Mouse (Mus musculus) CH12.LX (cell line): ENCODE measurements around the gene Eya2. TPM values are rescaled to one million over a fixed set of nuclear protein-coding genes. Genes with fewer than 3 reads are reported as not detected.

ENCODE experiments used
- DNase-seq: peaks from one replicate; pipeline ENCODE4 v3.0.0-alpha.2; 2013; ENCODE audit errors: extremely low read depth
- H3K27ac ChIP-seq: 2 replicates; pipeline ENCODE4 v1.5.1; 2012; ENCODE audit warnings: low read depth, mild to moderate bottlenecking, control low read depth, moderate library complexity; ENCODE audit not compliant: insufficient read depth
- H3K27me3 ChIP-seq: replicated peaks from 2 replicates; pipeline ENCODE3; 2012; ENCODE audit warnings: inconsistent platforms
- H3K36me3 ChIP-seq, 2 experiments: replicated peaks in 1 of 2; 2 replicates each; pipeline versions ENCODE3 to v1.6.1; 2012; ENCODE audit warnings: inconsistent platforms in 1 of 2, low read length in 1 of 2, mild to moderate bottlenecking in 1 of 2, mixed read lengths in 1 of 2, moderate library complexity in 1 of 2; ENCODE audit not compliant: control insufficient read depth in 1 of 2, insufficient read depth in 1 of 2
- H3K4me1 ChIP-seq, 2 experiments: 2 replicates each; pipeline ENCODE4 v1.6.1; 2012; ENCODE audit warnings: inconsistent platforms in 1 of 2, moderate library complexity in 1 of 2; ENCODE audit not compliant: insufficient read depth in 2 of 2, control insufficient read depth in 1 of 2
- H3K4me2 ChIP-seq: 2 replicates; pipeline ENCODE4 v1.6.1; 2012; ENCODE audit warnings: low read depth, mild to moderate bottlenecking, control low read depth; ENCODE audit not compliant: poor library complexity, insufficient read depth, severe bottlenecking
- H3K4me3 ChIP-seq, 3 experiments: fragments of 150-350 bp in 1 of 3; sonication (generic) in 1 of 3; replicated peaks in 1 of 3; 2 replicates each; pipeline versions ENCODE3 to v1.5.1; 2011 to 2012; ENCODE audit warnings: low read depth in 2 of 3, low read length in 2 of 3, mild to moderate bottlenecking in 2 of 3, moderate library complexity in 2 of 3, control low read depth in 1 of 3, improper control_type of control experiment in 1 of 3, inconsistent platforms in 1 of 3, mixed read lengths in 1 of 3; ENCODE audit not compliant: poor library complexity in 1 of 3
- H3K79me2 ChIP-seq: replicated peaks from 2 replicates; pipeline ENCODE4 v1.6.1; 2012; ENCODE audit warnings: mild to moderate bottlenecking, moderate library complexity; ENCODE audit not compliant: control insufficient read depth, poor library complexity, insufficient read depth, severe bottlenecking; ENCODE audit errors: extremely low read depth
- H3K9ac ChIP-seq: 2 replicates; pipeline ENCODE4 v1.6.1; 2012; ENCODE audit warnings: low read depth, mild to moderate bottlenecking, control low read depth, moderate library complexity; ENCODE audit not compliant: insufficient read depth
- H3K9me3 ChIP-seq: replicated peaks from 2 replicates; pipeline ENCODE3; 2012; ENCODE audit warnings: low read length, inconsistent platforms, mixed read lengths
- CHD2 ChIP-seq: IDR thresholded peaks from 2 replicates; pipeline ENCODE4 v1.6.1; 2011; ENCODE audit warnings: low read length, improper control_type of control experiment
- EP300 ChIP-seq: IDR thresholded peaks from 2 replicates; pipeline ENCODE4 v1.6.1; 2011; ENCODE audit warnings: low read length, improper control_type of control experiment
- GABPA ChIP-seq: IDR thresholded peaks from 2 replicates; pipeline ENCODE4 v1.6.1; 2012; ENCODE audit warnings: low read depth, low read length, improper control_type of control experiment, inconsistent platforms; ENCODE audit not compliant: insufficient replicate concordance
- HCFC1 ChIP-seq: IDR thresholded peaks from 2 replicates; pipeline ENCODE4 v1.6.1; 2012; ENCODE audit warnings: low read depth, mild to moderate bottlenecking, inconsistent platforms, low read length, improper control_type of control experiment
- JUN ChIP-seq: IDR thresholded peaks from 2 replicates; pipeline ENCODE4 v1.6.1; 2011; ENCODE audit warnings: low read depth, mild to moderate bottlenecking, low read length, improper control_type of control experiment, moderate library complexity; ENCODE audit not compliant: insufficient read depth
- JUND ChIP-seq: conservative IDR thresholded peaks from 2 replicates; pipeline ENCODE4 v1.6.1; 2011; ENCODE audit warnings: low read depth, low read length, improper control_type of control experiment
- MAFK ChIP-seq: IDR thresholded peaks from 2 replicates; pipeline ENCODE4 v1.6.1; 2011; ENCODE audit warnings: low read length, improper control_type of control experiment; ENCODE audit not compliant: insufficient replicate concordance
- NELFE ChIP-seq: IDR thresholded peaks from 2 replicates; pipeline ENCODE4 v1.6.1; 2011; ENCODE audit warnings: low read depth, low read length, improper control_type of control experiment
- POLR2AphosphoS2 ChIP-seq: IDR thresholded peaks from 2 replicates; pipeline ENCODE4 v1.6.1; 2011; ENCODE audit warnings: low read depth, low read length, improper control_type of control experiment
- RAD21 ChIP-seq: IDR thresholded peaks from 2 replicates; pipeline ENCODE4 v1.6.1; 2011; ENCODE audit warnings: low read depth, mild to moderate bottlenecking, low read length, improper control_type of control experiment, moderate library complexity
- UBTF ChIP-seq: IDR thresholded peaks from 2 replicates; pipeline ENCODE4 v1.6.1; 2012; ENCODE audit warnings: low read depth, mild to moderate bottlenecking, inconsistent platforms, low read length, improper control_type of control experiment, moderate library complexity
- dilution Hi-C: fragments of 300-500 bp; cut with MboI; formaldehyde crosslinking; loops from 2 replicates; pipeline ENCODE4 v1.14.3; 2020; ENCODE audit warnings: low sequenced_read_pairs; ENCODE audit not compliant: extremely low pct_unique_long_range_greater_than_20kb, extremely low pct_ligation_motif_present
- in situ Hi-C: fragments of 300-500 bp; cut with MboI; formaldehyde crosslinking; loops from 3 replicates; pipeline ENCODE4 v1.14.3; 2019; ENCODE audit warnings: low sequenced_read_pairs, low pct_ligation_motif_present, low pct_unique_long_range_greater_than_20kb, mixed read lengths
- polyA plus RNA-seq: library from polyadenylated mRNA; unstranded; fragments of >175 nt; gene quantifications from 2 replicates; pipeline ENCODE4 v1.2.1, GENCODE M21; 2012; ENCODE audit warnings: low read depth; ENCODE audit not compliant: insufficient read length
- total RNA-seq, 2 experiments: library from RNA; depleted of rRNA; stranded (reverse); fragments of 300-350 nt in 1 of 2; fragments of >200 nt in 1 of 2; gene quantifications; 2 replicates each; pipeline ENCODE4 v1.2.3; 2012 to 2014

Gene Eya2
- total and polyA plus RNA-seq, 3 experiments, result not detected

GRCm38 (mm10) chr2:165613741-165614339, 19.0 kb downstream of the Eya2 start:
- dilution Hi-C loops, result no loop called here
- no peak overlapping the region for H3K4me2 ChIP-seq
- no peaks in the 10 kb centered on the region for H3K79me2 ChIP-seq
- H3K4me3 ChIP-seq, result no peak overlapping the region
- no peak for DNase-seq
- H3K4me1 ChIP-seq, result no peaks in the 10 kb centered on the region
- H3K9ac ChIP-seq, result no peak overlapping the region
- in situ Hi-C loops, result no loop called here
- peaks cover 8% of the 10 kb centered on the region for H3K9me3 ChIP-seq
- H3K36me3 ChIP-seq, result no peaks in the 10 kb centered on the region
- TF ChIP-seq POLR2AphosphoS2, result no peak
- no peak for TF ChIP-seq JUND
- no peak for TF ChIP-seq NELFE
- no peak for TF ChIP-seq GABPA
- TF ChIP-seq, all 38 proteins: peak for 0
- no peak overlapping the region for H3K27ac ChIP-seq
- peaks cover 68% of the 10 kb centered on the region for H3K27me3 ChIP-seq

GRCm38 (mm10) chr2:165621488-165621887, 26.7 kb downstream of the Eya2 start:
- H3K4me1 ChIP-seq, result no peaks in the 10 kb centered on the region
- H3K36me3 ChIP-seq, result no peaks in the 10 kb centered on the region
- peaks cover 78% of the 10 kb centered on the region for H3K27me3 ChIP-seq
- H3K79me2 ChIP-seq, result no peaks in the 10 kb centered on the region
- peaks cover 8% of the 10 kb centered on the region for H3K9me3 ChIP-seq
- TF ChIP-seq MAFK (no peak), GABPA (no peak), POLR2AphosphoS2 (no peak), EP300 (no peak), JUN (no peak), JUND (no peak), CHD2 (no peak), HCFC1 (no peak)
- H3K9ac ChIP-seq, result no peak overlapping the region
- no peak overlapping the region for H3K27ac ChIP-seq
- H3K4me2 ChIP-seq, result no peak overlapping the region
- dilution Hi-C loops, result no loop called here
- no peak overlapping the region for H3K4me3 ChIP-seq
- DNase-seq, result no peak
- in situ Hi-C loops, result no loop called here

- dilution Hi-C loops, result no loop called here
- no peaks in the 10 kb centered on the region for H3K79me2 ChIP-seq
- TF ChIP-seq RAD21, result no peak
- no peak for TF ChIP-seq UBTF
- TF ChIP-seq HCFC1, result no peak
- no peak for TF ChIP-seq JUND
- TF ChIP-seq, all 38 proteins: peak for 0
These were observed 27.8 kb downstream of the Eya2 start for GRCm38 (mm10) chr2:165622596-165622995.

More at GRCm38 (mm10) chr2:165622596-165622995, 27.8 kb downstream of the Eya2 start:
- no peak overlapping the region for H3K9ac ChIP-seq
- H3K4me2 ChIP-seq, result no peak overlapping the region
- H3K9me3 ChIP-seq, result peaks cover 2% of the 10 kb centered on the region
- H3K27ac ChIP-seq, result no peak overlapping the region
- in situ Hi-C loops, result no loop called here
- no peaks in the 10 kb centered on the region for H3K36me3 ChIP-seq
- H3K27me3 ChIP-seq, result peaks cover 79% of the 10 kb centered on the region
- DNase-seq, result no peak
- H3K4me3 ChIP-seq, result no peak overlapping the region
- H3K4me1 ChIP-seq, result no peaks in the 10 kb centered on the region
